Mouse (Mus musculus) forebrain, embryonic 13.5 days (tissue): ENCODE results near the gene Asrgl1. TPM values are rescaled to one million over a fixed set of nuclear protein-coding genes. Genes with fewer than 3 reads are reported as not detected.
"Not testable (repeated sequence)": the region's sequence is repeated elsewhere in the genome, so short reads cannot be mapped to it uniquely, and the experiment has no call there.

Experiments
- ATAC-seq: fragments of 200-750 bp; cut with Nextera tagmentation; 2 replicates; pipeline ENCODE4 v1.8.0; 2017
- H3K27ac ChIP-seq: fragments of 300-500 bp; sonication (generic); 2 replicates; pipeline ENCODE4 v1.5.1; 2015; ENCODE audit warnings: inconsistent platforms, mild to moderate bottlenecking, moderate library complexity
- H3K27me3 ChIP-seq: fragments of 300-500 bp; sonication (generic); 2 replicates; pipeline ENCODE4 v1.6.1; 2015; ENCODE audit warnings: mild to moderate bottlenecking, inconsistent platforms
- H3K36me3 ChIP-seq: fragments of 300-500 bp; sonication (generic); 2 replicates; pipeline ENCODE4 v1.6.1; 2015; ENCODE audit warnings: mild to moderate bottlenecking, inconsistent platforms; ENCODE audit not compliant: poor library complexity, severe bottlenecking
- H3K4me1 ChIP-seq: fragments of 300-500 bp; sonication (generic); 2 replicates; pipeline ENCODE4 v1.6.1; 2015; ENCODE audit warnings: inconsistent platforms
- H3K4me2 ChIP-seq: fragments of 300-500 bp; sonication (generic); 2 replicates; pipeline ENCODE4 v1.6.1; 2015; ENCODE audit warnings: inconsistent platforms, mild to moderate bottlenecking, moderate library complexity
- H3K4me3 ChIP-seq: fragments of 300-500 bp; sonication (generic); 2 replicates; pipeline ENCODE4 v1.5.1; 2015; ENCODE audit warnings: mild to moderate bottlenecking, inconsistent platforms
- H3K9ac ChIP-seq: fragments of 300-500 bp; sonication (generic); 2 replicates; pipeline ENCODE4 v1.6.1; 2015; ENCODE audit warnings: mild to moderate bottlenecking, inconsistent platforms
- H3K9me3 ChIP-seq: fragments of 300-500 bp; sonication (generic); replicated peaks from 2 replicates; pipeline ENCODE4 v1.6.1; 2016; ENCODE audit warnings: inconsistent platforms
- WGBS: fragments of 180-500 bp; shearing (Covaris S2); methylation state at CpG from one replicate; pipeline ENCODE4 v1.1.7; 2015; 5-methylcytosine and 5-hydroxymethylcytosine counted together
- polyA plus RNA-seq: library from polyadenylated mRNA; unstranded; fragments of >200 nt; fragmentation: Nextera tagmentation; extraction: Ambion mirVana; gene quantifications from 2 replicates; pipeline ENCODE4 v1.2.1, GENCODE M21; 2015

The Asrgl1 gene
- polyA plus RNA-seq, 1 experiment from 2014 or later, result 28.7 TPM

- H3K4me1 ChIP-seq, result no peaks in the 10 kb centered on the region
- H3K9me3 ChIP-seq, result no peaks in the 10 kb centered on the region
- H3K4me3 ChIP-seq, result no peak overlapping the region
- H3K27me3 ChIP-seq, result no peaks in the 10 kb centered on the region
- no peak for ATAC-seq
- H3K9ac ChIP-seq, result no peak overlapping the region
- no peak overlapping the region for H3K4me2 ChIP-seq
- H3K27ac ChIP-seq, result no peak overlapping the region
- no peaks in the 10 kb centered on the region for H3K36me3 ChIP-seq
- WGBS, result 89% methylated on average over 17 of the region's 17 CpGs
Measured at GRCm38 (mm10) chr19:9100297-9101061, 35.0 kb downstream of the Asrgl1 start.

GRCm38 (mm10) chr19:9099751-9100150 is 35.7 kb downstream of the Asrgl1 start:
- 89% methylated on average over 8 of the region's 8 CpGs for WGBS
- ATAC-seq, result no peak
- H3K36me3 ChIP-seq, result no peaks in the 10 kb centered on the region

GRCm38 (mm10) chr19:9097441-9097840 is 38.0 kb downstream of the Asrgl1 start:
- Histone ChIP-seq H3K4me2 (no peak overlapping the region), H3K27me3 (no peaks in the 10 kb centered on the region), H3K9ac (no peak overlapping the region), H3K36me3 (no peaks in the 10 kb centered on the region), H3K27ac (no peak overlapping the region), H3K9me3 (no peaks in the 10 kb centered on the region), H3K4me3 (no peak overlapping the region), H3K4me1 (no peaks in the 10 kb centered on the region)
- 69% methylated on average over 13 of the region's 13 CpGs for whole genome bisulfite sequencing
- no peak for ATAC-seq

More at GRCm38 (mm10) chr19:9099751-9100150, 35.7 kb downstream of the Asrgl1 start:
- no peak overlapping the region for H3K27ac ChIP-seq
- H3K4me3 ChIP-seq, result no peak overlapping the region
- no peak overlapping the region for H3K9ac ChIP-seq
- H3K9me3 ChIP-seq, result no peaks in the 10 kb centered on the region
- no peaks in the 10 kb centered on the region for H3K27me3 ChIP-seq
- H3K4me1 ChIP-seq, result no peaks in the 10 kb centered on the region
- H3K4me2 ChIP-seq, result no peak overlapping the region

- no peaks in the 10 kb centered on the region for H3K27me3 ChIP-seq
- H3K4me1 ChIP-seq, result no peaks in the 10 kb centered on the region
- H3K4me3 ChIP-seq, result no peak overlapping the region
- no peak overlapping the region for H3K4me2 ChIP-seq
- 79% methylated on average over 5 of the region's 5 CpGs for WGBS
- H3K27ac ChIP-seq, result no peak overlapping the region
- no peak for ATAC-seq
- H3K9ac ChIP-seq, result no peak overlapping the region
- no peaks in the 10 kb centered on the region for H3K36me3 ChIP-seq
- no peaks in the 10 kb centered on the region for H3K9me3 ChIP-seq
Measured at GRCm38 (mm10) chr19:9095111-9095510, 40.3 kb downstream of the Asrgl1 start.

DNA sequence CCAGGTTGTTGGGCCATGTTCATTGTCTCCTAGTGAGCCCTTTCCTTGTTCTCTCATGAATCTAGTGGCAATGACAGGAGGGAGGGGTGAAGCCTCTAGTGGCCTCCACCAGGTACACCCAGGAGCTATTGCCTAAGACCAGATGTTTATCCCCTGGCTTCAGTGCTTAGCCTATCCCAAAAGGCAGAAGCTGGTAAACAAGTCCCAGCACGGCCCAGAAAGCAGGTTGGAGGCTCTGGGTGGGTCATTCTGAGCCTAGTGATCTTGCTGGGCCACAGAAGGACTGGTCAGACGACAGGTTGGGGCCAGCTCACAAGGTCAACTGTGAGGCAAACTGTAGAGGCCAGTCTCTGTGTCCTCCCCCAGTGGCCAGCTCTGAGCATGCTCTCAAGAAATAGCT is 44.7 kb downstream of the Asrgl1 start:
- Histone ChIP-seq H3K9ac (no peak overlapping the region), H3K9me3 (no peaks in the 10 kb centered on the region), H3K4me1 (no peaks in the 10 kb centered on the region), H3K36me3 (no peaks in the 10 kb centered on the region), H3K4me2 (no peak overlapping the region), H3K27ac (no peak overlapping the region), H3K27me3 (no peaks in the 10 kb centered on the region), H3K4me3 (no peak overlapping the region)
- WGBS, result 63% methylated on average over 2 of the region's 2 CpGs
- no peak for ATAC-seq

DNA sequence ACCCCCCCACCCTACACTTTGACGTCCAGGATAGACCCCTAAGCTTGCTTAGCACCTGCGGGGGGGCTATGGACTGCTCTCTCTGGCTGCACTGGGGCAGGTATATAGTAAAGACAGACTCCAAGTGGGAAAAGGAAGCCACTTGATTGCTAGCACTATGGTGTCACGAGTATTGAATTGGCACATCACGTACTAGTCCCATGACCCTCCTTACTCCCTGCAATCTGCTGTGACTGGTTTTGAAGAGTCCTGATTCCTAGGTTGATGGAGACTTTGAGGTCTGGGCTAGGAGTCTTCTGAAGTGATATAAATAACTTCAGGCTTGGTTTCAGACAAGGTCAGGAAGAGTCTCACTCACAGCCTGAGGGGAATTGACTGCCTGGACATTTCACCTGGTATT is 45.2 kb downstream of the Asrgl1 start:
- Histone ChIP-seq H3K27me3 (no peaks in the 10 kb centered on the region), H3K27ac (no peak overlapping the region), H3K4me2 (no peak overlapping the region), H3K36me3 (no peaks in the 10 kb centered on the region), H3K4me3 (no peak overlapping the region), H3K4me1 (no peaks in the 10 kb centered on the region), H3K9ac (no peak overlapping the region), H3K9me3 (no peaks in the 10 kb centered on the region)
- WGBS, result 76% methylated on average over 4 of the region's 4 CpGs
- ATAC-seq, result no peak

GRCm38 (mm10) chr19:9087821-9088220 is 47.6 kb downstream of the Asrgl1 start, which contains the start of gene Scgb1a1:
Gene Scgb1a1, minus strand, starts transcription at chr19:9087958.
- H3K27ac ChIP-seq, result no peak within 1 kb of the TSS
- no peaks in the 10 kb centered on the region for H3K4me1 ChIP-seq
- H3K9ac ChIP-seq, result no peak within 1 kb of the TSS
- no peaks in the 10 kb centered on the region for H3K36me3 ChIP-seq
- no peaks in the 10 kb centered on the region for H3K27me3 ChIP-seq
- 76% methylated on average over 4 of the region's 4 CpGs for WGBS
- no peaks in the 10 kb centered on the region for H3K9me3 ChIP-seq
- ATAC-seq, result no peak
- no peak within 1 kb of the TSS for H3K4me2 ChIP-seq
- H3K4me3 ChIP-seq, result no peak within 1 kb of the TSS

DNA sequence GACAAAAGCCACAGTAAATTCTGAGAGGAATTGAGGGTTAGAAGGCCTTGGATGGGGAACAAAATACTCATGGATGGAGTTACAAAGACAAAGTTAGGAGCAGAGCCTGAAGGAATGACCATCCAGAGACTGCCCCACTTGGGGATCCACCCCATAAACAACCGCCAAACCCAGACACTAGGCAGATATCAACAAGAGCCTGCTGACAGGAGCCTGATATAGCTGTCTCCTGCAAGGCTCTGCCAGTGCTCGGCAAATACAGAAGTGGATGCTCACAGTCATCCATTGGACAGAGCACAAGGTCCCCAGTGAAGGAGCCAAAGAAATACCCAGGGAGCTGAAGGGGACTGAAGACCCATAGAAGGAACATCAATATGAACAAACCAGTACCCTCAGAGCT is 51.5 kb downstream of the Asrgl1 start:
- not testable (repeated sequence) for H3K36me3 ChIP-seq, H3K9ac ChIP-seq, ATAC-seq, H3K27me3 ChIP-seq, H3K9me3 ChIP-seq, H3K4me1 ChIP-seq, H3K27ac ChIP-seq, H3K4me3 ChIP-seq, H3K4me2 ChIP-seq
- WGBS, result 73% methylated on average over 2 of the region's 2 CpGs

- H3K27me3 ChIP-seq, result no peaks in the 10 kb centered on the region
- no peaks in the 10 kb centered on the region for H3K36me3 ChIP-seq
- no peak overlapping the region for H3K4me3 ChIP-seq
- H3K4me1 ChIP-seq, result peaks cover 4% of the 10 kb centered on the region; the same call in 1 of the 2 replicates
- H3K27ac ChIP-seq, result no peak overlapping the region
- no peaks in the 10 kb centered on the region for H3K9me3 ChIP-seq
- WGBS, result 88% methylated on average over 2 of the region's 2 CpGs
- ATAC-seq, result peak; percentile 3; the same call in 1 of the 2 replicates
- peak overlapping the region; percentile 8; the same call in 1 of the 2 replicates for H3K9ac ChIP-seq
- peak overlapping the region; percentile 22; the same call in 1 of the 2 replicates for H3K4me2 ChIP-seq
Measured at GRCm38 (mm10) chr19:9083010-9083355, 52.5 kb downstream of the Asrgl1 start.

- ATAC-seq, result peak; percentile 94
- Histone ChIP-seq H3K27ac (no peak overlapping the region), H3K4me3 (no peak overlapping the region), H3K9ac (peak overlapping the region; percentile 40; the same call in 1 of the 2 replicates), H3K4me1 (peaks cover 4% of the 10 kb centered on the region; the same call in 1 of the 2 replicates), H3K9me3 (no peaks in the 10 kb centered on the region), H3K27me3 (no peaks in the 10 kb centered on the region), H3K4me2 (peak overlapping the region; percentile 22), H3K36me3 (no peaks in the 10 kb centered on the region)
- WGBS, result 18% methylated on average over 23 of the region's 23 CpGs
Measured at GRCm38 (mm10) chr19:9082191-9083009, 53.0 kb downstream of the Asrgl1 start.

GRCm38 (mm10) chr19:9081311-9082190 is 53.9 kb downstream of the Asrgl1 start:
- WGBS, result 87% methylated on average over 14 of the region's 14 CpGs

More at GRCm38 (mm10) chr19:9081311-9082190, 53.9 kb downstream of the Asrgl1 start:
- Histone ChIP-seq H3K36me3 (no peaks in the 10 kb centered on the region), H3K27ac (no peak overlapping the region), H3K9me3 (no peaks in the 10 kb centered on the region), H3K4me3 (no peak overlapping the region), H3K4me2 (peak overlapping the region; percentile 22), H3K9ac (peak overlapping the region; percentile 40; the same call in 1 of the 2 replicates), H3K27me3 (no peaks in the 10 kb centered on the region), H3K4me1 (peaks cover 4% of the 10 kb centered on the region; the same call in 1 of the 2 replicates)
- ATAC-seq, result peak; percentile 34; the same call in 1 of the 2 replicates
